Mouse (Mus musculus): Measurements from ENCODE around the gene Med27. TPM values are rescaled to one million over a fixed set of nuclear protein-coding genes. Genes with fewer than 3 reads are reported as not detected.

Med27 gene
- polyA plus RNA-seq, 1 experiment: 26.6 TPM

DNA sequence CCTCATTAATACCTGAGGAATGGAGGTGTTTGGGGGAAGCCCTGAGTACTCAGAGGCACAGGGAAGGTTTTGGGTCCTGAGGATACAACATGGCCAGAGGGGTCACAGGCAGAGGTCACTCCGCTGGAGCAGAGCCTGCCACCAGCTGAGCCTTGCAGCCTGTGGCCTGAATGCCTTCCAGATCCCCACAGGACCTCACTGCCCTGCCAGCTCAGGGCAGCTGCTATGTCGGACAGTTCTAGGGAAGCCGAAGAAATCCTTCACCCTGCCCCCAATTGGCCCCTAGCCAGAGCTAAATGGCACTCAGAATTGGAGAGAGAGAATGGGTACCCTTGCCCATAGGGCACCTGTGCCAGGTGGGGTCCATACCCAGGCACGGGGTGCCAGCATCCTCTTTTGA lies 214.8 kb downstream of the Med27 start:
- no peak overlapping the region for H3K4me3 ChIP-seq (ENCODE audit: insufficient read depth, low read length)
- no peak overlapping the region for H3K27ac ChIP-seq (ENCODE audit: insufficient read depth, low read length)
- no peaks in the 10 kb centered on the region for H3K4me1 ChIP-seq (ENCODE audit: control insufficient read depth, insufficient read depth, low read length)
- TF ChIP-seq CTCF (IDR thresholded peaks at IDR 0.05; ENCODE audit: borderline replicate concordance, insufficient read depth, low read length) (no peak), POLR2A (IDR thresholded peaks at IDR 0.05; ENCODE audit: low read depth, low read length) (no peak)

DNA sequence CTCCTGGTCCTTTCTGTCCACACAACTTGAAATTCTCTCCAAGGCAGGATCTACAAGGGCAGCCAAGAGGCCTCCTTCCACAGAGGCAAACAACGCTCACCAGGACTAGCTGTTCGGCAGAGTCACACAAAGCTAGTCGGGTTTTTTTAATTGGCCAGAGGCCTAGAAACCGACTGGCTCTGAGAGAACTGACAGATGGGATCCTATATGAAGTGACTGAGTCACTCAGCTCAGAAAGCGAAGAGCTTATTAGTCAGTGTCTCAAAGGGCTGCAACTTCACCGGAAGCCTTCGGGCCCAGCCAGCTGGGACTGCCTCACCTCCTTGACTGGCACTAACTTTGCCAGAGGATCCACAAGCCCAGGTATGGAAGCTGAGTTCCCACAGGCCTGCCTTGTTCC lies 217.4 kb downstream of the Med27 start:
- no peak overlapping the region for H3K27ac ChIP-seq (ENCODE audit: insufficient read depth, low read length)
- no peaks in the 10 kb centered on the region for H3K4me1 ChIP-seq (ENCODE audit: control insufficient read depth, insufficient read depth, low read length)
- TF ChIP-seq CTCF (IDR thresholded peaks at IDR 0.05; ENCODE audit: borderline replicate concordance, insufficient read depth, low read length) (no peak), POLR2A (IDR thresholded peaks at IDR 0.05; ENCODE audit: low read depth, low read length) (no peak)
- no peak overlapping the region for H3K4me3 ChIP-seq (ENCODE audit: insufficient read depth, low read length)

DNA sequence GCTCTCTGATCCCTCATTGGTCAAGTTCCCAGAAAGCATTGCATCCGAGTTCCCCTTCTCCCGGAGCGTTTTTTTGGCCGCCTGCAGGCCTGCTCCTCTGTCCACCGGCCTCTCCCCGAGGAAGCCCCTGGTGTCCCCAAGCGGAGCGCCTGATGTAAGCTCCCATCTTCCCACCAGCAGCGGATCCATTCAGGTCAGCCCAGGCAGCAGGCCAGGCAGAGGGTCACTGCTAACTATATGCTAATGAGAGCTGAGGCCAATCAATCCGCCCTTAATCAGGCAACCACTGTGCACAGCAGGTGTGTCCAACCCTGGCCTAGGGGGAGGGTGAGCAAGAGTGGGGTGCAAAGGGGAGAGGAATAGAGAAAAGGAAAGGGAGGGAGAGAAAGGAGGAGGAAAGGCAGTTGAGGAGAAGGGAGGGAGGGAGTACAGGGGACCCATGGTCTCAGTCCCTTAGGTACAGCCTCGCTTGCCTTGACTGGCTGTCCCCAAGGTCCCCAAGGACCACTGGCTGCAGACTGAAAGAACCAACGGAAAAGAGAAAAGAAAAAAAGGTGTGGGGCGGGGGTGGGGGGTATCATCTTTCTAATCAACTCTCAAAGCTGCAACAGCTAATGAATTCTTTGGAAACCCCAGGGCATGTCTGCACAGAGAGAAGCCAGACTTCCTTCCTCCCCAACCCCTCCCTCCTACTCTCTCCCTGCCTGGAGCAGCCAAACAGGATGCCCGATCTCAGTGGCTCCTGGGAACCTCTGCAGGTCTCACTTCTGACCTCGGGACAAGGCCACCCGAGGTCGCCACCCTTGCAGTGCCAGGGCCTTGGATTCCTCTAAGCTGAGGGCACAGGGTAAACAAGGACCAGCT lies 219.2 kb downstream of the Med27 start:
- no peak overlapping the region for H3K4me3 ChIP-seq (ENCODE audit: insufficient read depth, low read length)
- TF ChIP-seq POLR2A (IDR thresholded peaks at IDR 0.05; ENCODE audit: low read depth, low read length): no peak
- TF ChIP-seq CTCF (IDR thresholded peaks at IDR 0.05; ENCODE audit: borderline replicate concordance, insufficient read depth, low read length): no peak
- no peak overlapping the region for H3K27ac ChIP-seq (ENCODE audit: insufficient read depth, low read length)

DNA sequence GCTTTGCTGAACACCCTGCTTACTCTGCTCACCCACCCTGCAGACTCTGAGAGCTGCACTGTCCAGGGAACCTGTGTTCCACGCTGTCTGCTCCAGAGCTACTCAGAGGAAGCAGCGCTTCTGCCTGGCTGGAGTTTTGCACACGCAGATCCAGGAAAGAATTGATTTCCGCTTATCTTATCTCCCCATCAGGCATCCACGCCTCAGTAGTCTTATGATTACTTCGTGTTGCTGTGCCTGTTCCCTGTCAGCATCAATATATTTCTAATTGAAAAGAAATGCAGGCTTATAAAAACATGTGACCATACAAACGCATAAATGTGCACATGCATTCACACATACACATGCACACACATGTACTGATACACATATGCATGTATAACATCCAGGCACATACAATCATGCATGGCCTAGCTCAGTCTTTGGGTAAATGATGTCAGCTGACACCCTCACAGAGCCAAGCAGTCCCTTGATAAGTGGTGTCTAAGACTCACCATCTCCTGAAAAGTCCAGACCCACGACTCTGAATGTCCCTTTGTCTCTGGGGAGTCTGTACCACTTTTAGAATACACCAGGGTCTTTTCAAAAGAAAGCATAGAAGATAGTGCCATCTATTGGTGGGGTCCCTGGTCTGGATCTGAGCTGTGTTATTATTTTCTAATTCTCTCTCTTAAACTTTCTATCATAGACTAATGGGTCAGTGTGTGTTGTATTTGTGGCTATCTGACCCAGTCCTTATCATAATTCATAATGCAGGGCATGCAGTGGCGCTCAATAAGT lies 225.5 kb downstream of the Med27 start:
- H3K4me3 ChIP-seq (ENCODE audit: insufficient read depth, low read length): no peak overlapping the region
- no peaks in the 10 kb centered on the region for H3K4me1 ChIP-seq (ENCODE audit: control insufficient read depth, insufficient read depth, low read length)
- no peak for TF ChIP-seq CTCF (IDR thresholded peaks at IDR 0.05; ENCODE audit: borderline replicate concordance, insufficient read depth, low read length)
- no peak for TF ChIP-seq POLR2A (IDR thresholded peaks at IDR 0.05; ENCODE audit: low read depth, low read length)
- no peak overlapping the region for H3K27ac ChIP-seq (ENCODE audit: insufficient read depth, low read length)

More for the DNA sequence above, 219.2 kb downstream of the Med27 start:
- no peaks in the 10 kb centered on the region for H3K4me1 ChIP-seq (ENCODE audit: control insufficient read depth, insufficient read depth, low read length)

DNA sequence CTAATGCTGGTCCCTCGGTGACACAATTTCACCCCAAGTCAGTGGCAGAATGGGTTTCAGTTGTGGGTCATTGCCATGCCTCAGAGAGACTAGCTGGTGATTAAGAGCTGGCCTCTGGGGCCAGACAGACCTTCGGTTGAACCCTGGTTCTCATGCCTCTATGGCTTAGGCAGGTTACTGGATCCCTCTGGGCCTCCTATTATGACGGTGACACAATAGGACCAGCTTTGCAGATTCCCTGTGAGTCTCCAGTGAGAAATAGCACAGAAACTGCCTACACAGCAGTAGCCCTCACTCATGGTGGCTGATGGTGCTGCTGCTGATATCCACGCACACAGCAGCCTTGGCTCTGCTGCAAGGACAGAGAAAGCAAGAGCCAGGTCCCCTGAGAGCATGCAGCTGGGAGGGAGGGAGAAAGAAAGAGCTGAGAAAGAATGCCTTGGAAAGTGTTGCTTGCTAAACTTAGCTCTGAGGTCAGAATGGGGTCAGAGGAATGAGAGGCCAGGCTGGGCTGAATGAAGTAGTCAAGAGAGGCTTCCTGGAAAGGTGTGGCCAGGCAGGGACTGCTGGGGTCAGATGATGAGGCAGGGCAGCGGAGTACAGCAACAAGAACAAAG lies 226.3 kb downstream of the Med27 start:
- Histone ChIP-seq H3K27ac (ENCODE audit: insufficient read depth, low read length) (no peak overlapping the region), H3K4me1 (ENCODE audit: control insufficient read depth, insufficient read depth, low read length) (no peaks in the 10 kb centered on the region), H3K4me3 (ENCODE audit: insufficient read depth, low read length) (no peak overlapping the region)
- TF ChIP-seq POLR2A (IDR thresholded peaks at IDR 0.05; ENCODE audit: low read depth, low read length): no peak
- TF ChIP-seq CTCF (IDR thresholded peaks at IDR 0.05; ENCODE audit: borderline replicate concordance, insufficient read depth, low read length): no peak

DNA sequence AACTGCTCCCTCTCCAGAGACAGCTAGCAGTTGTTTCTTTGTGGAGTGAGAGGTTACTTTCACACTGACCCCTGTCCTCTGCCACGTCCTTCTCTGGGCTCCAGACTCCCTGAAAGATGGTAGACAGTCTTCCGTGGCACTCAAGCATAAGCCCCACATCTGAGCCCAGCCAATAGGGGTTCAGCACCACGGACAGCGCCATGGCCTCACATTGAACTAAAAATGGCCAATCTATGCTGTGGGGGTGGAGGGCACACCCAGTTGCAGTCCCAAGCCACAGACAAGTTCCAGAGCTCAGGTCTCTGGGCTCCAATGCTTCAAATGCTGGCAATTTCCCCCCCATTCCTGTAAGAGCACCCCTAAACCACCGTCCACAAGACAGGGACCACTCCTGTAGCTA lies 227.0 kb downstream of the Med27 start:
- TF ChIP-seq CTCF (IDR thresholded peaks at IDR 0.05; ENCODE audit: borderline replicate concordance, insufficient read depth, low read length) (no peak), POLR2A (IDR thresholded peaks at IDR 0.05; ENCODE audit: low read depth, low read length) (no peak)
- no peaks in the 10 kb centered on the region for H3K4me1 ChIP-seq (ENCODE audit: control insufficient read depth, insufficient read depth, low read length)
- no peak overlapping the region for H3K27ac ChIP-seq (ENCODE audit: insufficient read depth, low read length)
- no peak overlapping the region for H3K4me3 ChIP-seq (ENCODE audit: insufficient read depth, low read length)

DNA sequence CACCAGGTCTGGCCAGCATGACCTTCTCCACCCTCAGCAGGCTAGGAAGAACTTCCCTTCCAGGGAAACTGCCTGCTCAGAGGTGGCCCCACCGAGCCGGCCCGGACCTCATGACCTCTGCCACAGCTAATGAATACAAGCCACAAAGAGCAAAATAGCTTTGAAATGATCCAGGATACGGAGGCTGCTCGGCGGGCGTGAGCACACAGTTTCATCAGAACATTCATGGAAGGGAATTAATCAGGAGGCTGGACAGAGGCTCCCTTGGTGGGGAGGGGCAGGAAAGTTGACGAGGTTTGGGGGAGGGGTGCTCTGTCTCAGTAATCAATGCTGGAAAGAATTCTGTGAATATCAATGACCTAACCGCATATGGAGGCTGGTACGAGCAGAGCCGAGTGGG lies 227.6 kb downstream of the Med27 start:
- Histone ChIP-seq H3K4me1 (ENCODE audit: control insufficient read depth, insufficient read depth, low read length) (no peaks in the 10 kb centered on the region), H3K27ac (ENCODE audit: insufficient read depth, low read length) (no peak overlapping the region), H3K4me3 (ENCODE audit: insufficient read depth, low read length) (no peak overlapping the region)
- TF ChIP-seq POLR2A (IDR thresholded peaks at IDR 0.05; ENCODE audit: low read depth, low read length) (no peak), CTCF (IDR thresholded peaks at IDR 0.05; ENCODE audit: borderline replicate concordance, insufficient read depth, low read length) (no peak)

Other genes starting within 250 kb of the Med27 start
- gene Setx, start 222.6 kb upstream of the Med27 start, polyA plus RNA-seq (2011; ENCODE audit: insufficient read length, low read depth, missing spikeins): 41.0 and 49.3 TPM in 2 replicates
- gene Ntng2, start 93.8 kb upstream of the Med27 start, polyA plus RNA-seq (2011; ENCODE audit: insufficient read length, low read depth, missing spikeins): 1.5 TPM in 2 replicates

Data from embryonic fibroblast, embryonic 13.5 days (primary cell).